Mouse (Mus musculus): ENCODE measurements around the gene Bcl11b.
A peak's percentile ranks its signal among the peaks of the same experiment; 100 is the strongest.

The Bcl11b gene

GRCm38 (mm10) chr12:107974504-107974903 lies 28.9 kb downstream of the Bcl11b start:
- no peak for DNase-seq (ENCODE audit: extremely low read depth, insufficient read length, low spot score)

- no peak for DNase-seq (ENCODE audit: extremely low read depth, insufficient read length, low spot score)
Observed at GRCm38 (mm10) chr12:107973556-107974140, 29.8 kb downstream of the Bcl11b start.

- no peak for DNase-seq (ENCODE audit: extremely low read depth, insufficient read length, low spot score)
Observed at GRCm38 (mm10) chr12:107971081-107971780, 32.2 kb downstream of the Bcl11b start.

GRCm38 (mm10) chr12:107970637-107971036 lies 32.8 kb downstream of the Bcl11b start:
- DNase-seq (ENCODE audit: extremely low read depth, insufficient read length, low spot score) = no peak

- no peak for DNase-seq (ENCODE audit: extremely low read depth, insufficient read length, low spot score)
Observed at GRCm38 (mm10) chr12:107969841-107970371, 33.5 kb downstream of the Bcl11b start.

GRCm38 (mm10) chr12:107969126-107969525 lies 34.3 kb downstream of the Bcl11b start:
- no peak for DNase-seq (ENCODE audit: extremely low read depth, insufficient read length, low spot score)

GRCm38 (mm10) chr12:107968331-107968730 lies 35.1 kb downstream of the Bcl11b start:
- DNase-seq (ENCODE audit: extremely low read depth, insufficient read length, low spot score) = no peak

GRCm38 (mm10) chr12:107967026-107967425 lies 36.4 kb downstream of the Bcl11b start:
- DNase-seq (ENCODE audit: extremely low read depth, insufficient read length, low spot score) = no peak

GRCm38 (mm10) chr12:107965103-107965502 lies 38.3 kb downstream of the Bcl11b start:
- no peak for DNase-seq (ENCODE audit: extremely low read depth, insufficient read length, low spot score)

- DNase-seq (ENCODE audit: extremely low read depth, insufficient read length, low spot score) = no peak
Observed at GRCm38 (mm10) chr12:107964396-107965085, 38.9 kb downstream of the Bcl11b start.

GRCm38 (mm10) chr12:107962852-107963251 lies 40.5 kb downstream of the Bcl11b start:
- DNase-seq (ENCODE audit: extremely low read depth, insufficient read length, low spot score) = no peak

GRCm38 (mm10) chr12:107961843-107962242 lies 41.6 kb downstream of the Bcl11b start:
- peak; percentile 44 for DNase-seq (ENCODE audit: extremely low read depth, insufficient read length, low spot score)

GRCm38 (mm10) chr12:107960789-107961491 lies 42.5 kb downstream of the Bcl11b start:
- peak; percentile 60 for DNase-seq (ENCODE audit: extremely low read depth, insufficient read length, low spot score)

GRCm38 (mm10) chr12:107960365-107960764 lies 43.0 kb downstream of the Bcl11b start:
- no peak for DNase-seq (ENCODE audit: extremely low read depth, insufficient read length, low spot score)

- no peak for DNase-seq (ENCODE audit: extremely low read depth, insufficient read length, low spot score)
Observed at GRCm38 (mm10) chr12:107959872-107960271, 43.5 kb downstream of the Bcl11b start.

- DNase-seq (ENCODE audit: extremely low read depth, insufficient read length, low spot score) = no peak
Observed at GRCm38 (mm10) chr12:107953044-107953684, 50.2 kb downstream of the Bcl11b start.

- no peak for DNase-seq (ENCODE audit: extremely low read depth, insufficient read length, low spot score)
Observed at GRCm38 (mm10) chr12:107952318-107952724, 51.1 kb downstream of the Bcl11b start.

GRCm38 (mm10) chr12:107950667-107951179 lies 52.7 kb downstream of the Bcl11b start:
- DNase-seq (ENCODE audit: extremely low read depth, insufficient read length, low spot score) = peak; percentile 28

- no peak for DNase-seq (ENCODE audit: extremely low read depth, insufficient read length, low spot score)
Observed at GRCm38 (mm10) chr12:107949416-107949815, 54.0 kb downstream of the Bcl11b start.

- no peak for DNase-seq (ENCODE audit: extremely low read depth, insufficient read length, low spot score)
Observed at GRCm38 (mm10) chr12:107942100-107942499, 61.3 kb downstream of the Bcl11b start.
